ENCODE assay signal across 12 mouse cellular contexts in the genomic region with DNA sequence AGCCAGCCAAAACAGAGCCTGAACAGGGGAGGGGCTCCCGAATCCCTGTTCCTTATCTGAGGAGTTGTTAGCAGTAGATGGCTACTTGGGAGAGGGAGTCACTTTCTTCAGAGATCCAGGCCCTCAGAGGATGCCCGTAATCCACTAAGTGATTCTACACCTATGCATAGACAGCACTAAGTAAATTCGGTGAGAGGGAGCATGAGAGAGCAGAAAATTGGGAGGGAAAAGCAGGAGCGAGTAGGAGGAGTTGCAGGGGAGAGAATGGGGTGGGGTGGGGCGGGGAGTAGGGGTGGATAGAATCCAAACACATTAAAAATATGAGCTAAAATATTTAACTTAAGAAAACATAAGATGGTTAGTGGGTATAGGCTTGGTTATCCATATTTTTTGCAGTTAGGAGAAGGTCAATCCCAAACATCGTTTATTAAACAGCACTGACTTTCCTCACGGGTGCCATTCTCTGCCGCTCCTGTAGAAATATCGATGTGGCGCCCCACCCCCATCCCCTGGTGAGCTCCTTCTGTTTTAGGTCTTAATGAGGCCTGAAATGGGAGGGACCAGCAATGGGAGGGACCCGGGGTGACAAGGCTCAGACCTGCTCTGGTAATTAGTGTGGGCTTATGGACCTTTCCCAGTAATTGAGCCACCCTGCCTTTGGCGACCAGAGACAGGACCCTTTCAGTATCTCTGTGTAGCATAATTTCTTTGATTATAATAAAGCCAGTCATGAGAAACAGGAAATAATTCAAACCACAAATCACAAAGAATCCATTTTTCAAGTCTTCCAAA.
A peak's percentile ranks its signal among the peaks of the same experiment; 100 is the strongest.
DNase-seq lines count a peak whose midpoint lies in the region; ATAC-seq and TF ChIP-seq lines count a peak whose summit lies in the region.
"Had no signal": no experiment of that assay in that cellular context is flagged by ENCODE, and none has a peak within 500 bp of the region (broad histone marks: within the 10 kb centered on the region; RNA-seq: fewer than 3 reads in every experiment).

No protein-coding gene starts in this region.

- DNase-seq in kidney, adult 11 months, result no peak
- peak; percentile 22 for DNase-seq in embryonic facial prominence, embryonic 10.5 days (ENCODE audit: low spot score)
- DNase-seq in forebrain, postnatal 0 days, result peak; percentile 11
- peak; percentile 26 for DNase-seq in mesoderm, embryonic 11.5 days (ENCODE audit: low read depth, low spot score)
- no peak for DNase-seq in frontal cortex, adult 2 months (ENCODE audit: extremely low spot score in 1 of 2, low spot score in 1 of 2)
- DNase-seq in lung, postnatal 10 days, result no peak
- no peak for DNase-seq in thymus, postnatal 10 days (ENCODE audit: low spot score in 2 of 2)
- DNase-seq: heart, postnatal 14 days; lung, adult 18-20 months; thymus, postnatal 4 days had no signal

- no peak overlapping the region for H3K9ac ChIP-seq in kidney, embryonic 16.5 days (replicated peaks; ENCODE audit: low read length)
- H3K9ac ChIP-seq in forebrain, postnatal 0 days, result no peak overlapping the region

- ATAC-seq in kidney, embryonic 16.5 days (ENCODE audit: low FRiP score, low TSS enrichment), result peak; percentile 74; the same call in 1 of the 2 replicates
- ATAC-seq in forebrain, postnatal 0 days, result no peak

- H3K27me3 ChIP-seq in kidney, embryonic 16.5 days (ENCODE audit: insufficient read depth, low read length), result no peaks in the 10 kb centered on the region
- H3K27me3 ChIP-seq in embryonic facial prominence, embryonic 10.5 days (replicated peaks; ENCODE audit: low read depth, poor library complexity, severe bottlenecking), result no peaks in the 10 kb centered on the region
- H3K27me3 ChIP-seq in forebrain, postnatal 0 days (ENCODE audit: insufficient read depth, low read length), result no peaks in the 10 kb centered on the region

- no peaks in the 10 kb centered on the region for H3K36me3 ChIP-seq in kidney, embryonic 16.5 days (ENCODE audit: insufficient read depth, low read length)
- H3K36me3 ChIP-seq in embryonic facial prominence, embryonic 10.5 days (replicated peaks), result no peaks in the 10 kb centered on the region
- H3K36me3 ChIP-seq in forebrain, postnatal 0 days (ENCODE audit: insufficient read depth), result no peaks in the 10 kb centered on the region

- TF ChIP-seq CTCF in forebrain, postnatal 0 days (IDR thresholded peaks at IDR 0.05; ENCODE audit: low read depth), result no peak

- 41% methylated on average over 12 of the region's 12 CpGs for whole genome bisulfite sequencing in kidney, embryonic 16.5 days
- 53% methylated on average over 12 of the region's 12 CpGs for WGBS in embryonic facial prominence, embryonic 10.5 days
- WGBS in forebrain, postnatal 0 days, result 28% methylated on average over 12 of the region's 12 CpGs

- no peaks in the 10 kb centered on the region for H3K9me3 ChIP-seq in kidney, embryonic 16.5 days (ENCODE audit: low read length)
- no peaks in the 10 kb centered on the region for H3K9me3 ChIP-seq in embryonic facial prominence, embryonic 10.5 days
- H3K9me3 ChIP-seq in forebrain, postnatal 0 days (ENCODE audit: low read length), result no peaks in the 10 kb centered on the region

- peak overlapping the region; percentile 23; the same call in 1 of the 2 replicates for H3K4me2 ChIP-seq in kidney, embryonic 16.5 days (replicated peaks; ENCODE audit: low read depth, low read length)
- peak overlapping the region; percentile 37; the same call in 1 of the 2 replicates for H3K4me2 ChIP-seq in forebrain, postnatal 0 days (ENCODE audit: low read depth)

- H3K4me1 ChIP-seq in kidney, embryonic 16.5 days (ENCODE audit: insufficient read depth, low read length), result 0 out of 2 replicates have a peak, but pooled peaks cover 5% of the 10 kb centered on the region
- H3K4me1 ChIP-seq in embryonic facial prominence, embryonic 10.5 days, result peaks cover 4% of the 10 kb centered on the region; the same call in 1 of the 2 replicates
- H3K4me1 ChIP-seq in forebrain, postnatal 0 days (ENCODE audit: insufficient read depth), result no peaks in the 10 kb centered on the region

- H3K27ac ChIP-seq in kidney, embryonic 16.5 days (ENCODE audit: low read length), result no peak overlapping the region
- no peak overlapping the region for H3K27ac ChIP-seq in embryonic facial prominence, embryonic 10.5 days (replicated peaks)
- no peak overlapping the region for H3K27ac ChIP-seq in forebrain, postnatal 0 days (ENCODE audit: low read depth, low read length)

- no peak overlapping the region for H3K4me3 ChIP-seq in kidney, embryonic 16.5 days (ENCODE audit: low read length)
- no peak overlapping the region for H3K4me3 ChIP-seq in embryonic facial prominence, embryonic 10.5 days
- no peak overlapping the region; the same call in 1 of the 2 replicates for H3K4me3 ChIP-seq in forebrain, postnatal 0 days (ENCODE audit: low read depth, low read length)
- H3K4me3 ChIP-seq: erythroblast, embryonic 14.5 days had no signal

Comparison
In these comparisons a context has a peak if more than half of its experiments do, and no peak if none do; other contexts are left out.
1. DNase-seq: peak in embryonic facial prominence, embryonic 10.5 days (single experiment), forebrain, postnatal 0 days (single experiment) and mesoderm, embryonic 11.5 days (single experiment); none in kidney, adult 11 months (single experiment), frontal cortex, adult 2 months (0 of 2), lung, postnatal 10 days (single experiment) and thymus, postnatal 10 days (0 of 2).